Mouse (Mus musculus) neural tube, embryonic 15.5 days (tissue): Measurements from ENCODE around the gene Eid2. TPM values are rescaled to one million over a fixed set of nuclear protein-coding genes. Genes with fewer than 3 reads are reported as not detected.

Experiments
- polyA plus RNA-seq: library from polyadenylated mRNA; unstranded; fragments of >200 nt; fragmentation: Nextera tagmentation; extraction: Ambion mirVana; gene quantifications from 2 replicates; pipeline ENCODE4 v1.2.1, GENCODE M21; 2015

Gene Eid2
- polyA plus RNA-seq, 1 experiment from 2014 or later, result 18.2 TPM

Other genes starting within 250 kb of the Eid2 start
- gene Psmc4, start 217.8 kb upstream of the Eid2 start, polyA plus RNA-seq, result 275 and 280 TPM in 2 replicates
- gene Fcgbp, start 196.6 kb upstream of the Eid2 start, polyA plus RNA-seq, result 0.75 and 3.0 TPM in 2 replicates
- 0.06 and 0.17 TPM in 2 replicates for gene 9530053A07Rik, start 138.4 kb upstream of the Eid2 start, polyA plus RNA-seq
- gene Fbl, start 98.2 kb upstream of the Eid2 start, polyA plus RNA-seq, result 70.8 and 88.2 TPM in 2 replicates
- 10.7 and 10.9 TPM in 2 replicates for gene Dyrk1b, start 88.4 kb upstream of the Eid2 start, polyA plus RNA-seq
- 33.5 and 37.7 TPM in 2 replicates for gene Eid2b, start 9.9 kb downstream of the Eid2 start, polyA plus RNA-seq
- 1.8 and 2.4 TPM in 2 replicates for gene Selenov, start 23.3 kb downstream of the Eid2 start, polyA plus RNA-seq
- 18.6 and 19.8 TPM in 2 replicates for gene Dll3, start 34.4 kb downstream of the Eid2 start, polyA plus RNA-seq
- 125 and 136 TPM in 2 replicates for gene Timm50, start 44.2 kb downstream of the Eid2 start, polyA plus RNA-seq
- 92.8 and 101 TPM in 2 replicates for gene Supt5, start 70.9 kb downstream of the Eid2 start, polyA plus RNA-seq
- 467 and 619 TPM in 2 replicates for gene Rps16, start 82.8 kb downstream of the Eid2 start, polyA plus RNA-seq
- gene Plekhg2, start 104.7 kb downstream of the Eid2 start, polyA plus RNA-seq, result 21.4 and 26.5 TPM in 2 replicates
- gene Zfp36, start 112.4 kb downstream of the Eid2 start, polyA plus RNA-seq, result 4.2 and 7.5 TPM in 2 replicates
- 48.4 and 50.0 TPM in 2 replicates for gene Med29, start 124.8 kb downstream of the Eid2 start, polyA plus RNA-seq
- gene Paf1, start 125.1 kb downstream of the Eid2 start, polyA plus RNA-seq, result 89.3 and 96.0 TPM in 2 replicates
- gene Gmfg, start 169.6 kb downstream of the Eid2 start, polyA plus RNA-seq, result 5.3 and 33.8 TPM in 2 replicates
- gene Lrfn1, start 184.1 kb downstream of the Eid2 start, polyA plus RNA-seq, result 16.0 and 18.7 TPM in 2 replicates
- gene Ifnl2, start 242.6 kb downstream of the Eid2 start, polyA plus RNA-seq, result not detected in 2 replicates